Comparison of ENCODE assay signal across 8 mouse cellular contexts in genomic region chr12:52700697-52701191, GRCm38 (mm10). TPM values are rescaled to one million over a fixed set of nuclear protein-coding genes. Genes with fewer than 3 reads are reported as not detected.
A peak's percentile ranks its signal among the peaks of the same experiment; 100 is the strongest.
DNase-seq lines count a peak whose midpoint lies in the region; ATAC-seq lines count a peak whose summit lies in the region.

No protein-coding gene starts in this region.

- H3K4me2 ChIP-seq in heart, embryonic 16.5 days (ENCODE audit: low read depth, low read length) = peak overlapping the region; percentile 58
- H3K4me2 ChIP-seq in embryonic facial prominence, embryonic 14.5 days (ENCODE audit: low read depth, low read length) = peak overlapping the region; percentile 50
- H3K4me2 ChIP-seq in limb, embryonic 13.5 days (replicated peaks) = peak overlapping the region; percentile 61

- H3K27ac ChIP-seq in heart, embryonic 16.5 days (ENCODE audit: low read length) = 0 out of 2 replicates have a peak overlapping the region, but pooled peaks have one; percentile 14
- H3K27ac ChIP-seq in embryonic facial prominence, embryonic 14.5 days (replicated peaks; ENCODE audit: low read depth, low read length) = peak overlapping the region; percentile 77
- H3K27ac ChIP-seq in limb, embryonic 13.5 days = peak overlapping the region; percentile 34; the same call in 1 of the 2 replicates

- H3K4me3 ChIP-seq in heart, embryonic 16.5 days (ENCODE audit: low read length) = peak overlapping the region; percentile 34
- peak overlapping the region; percentile 23 for H3K4me3 ChIP-seq in embryonic facial prominence, embryonic 14.5 days (ENCODE audit: low read depth, low read length)
- peak overlapping the region; percentile 22 for H3K4me3 ChIP-seq in limb, embryonic 13.5 days

- 53% methylated on average over 15 of the region's 15 CpGs for WGBS in heart, embryonic 16.5 days
- 33% methylated on average over 15 of the region's 15 CpGs for WGBS in embryonic facial prominence, embryonic 14.5 days
- WGBS in limb, embryonic 13.5 days = 14% methylated on average over 15 of the region's 15 CpGs

- peaks cover 8% of the 10 kb centered on the region; the same call in 1 of the 2 replicates for H3K4me1 ChIP-seq in heart, embryonic 16.5 days (ENCODE audit: control insufficient read depth, insufficient read depth, low read length)
- peaks cover 23% of the 10 kb centered on the region for H3K4me1 ChIP-seq in embryonic facial prominence, embryonic 14.5 days (ENCODE audit: control insufficient read depth, insufficient read depth, low read length)
- H3K4me1 ChIP-seq in limb, embryonic 13.5 days = peaks cover 58% of the 10 kb centered on the region

- H3K9me3 ChIP-seq in heart, embryonic 16.5 days (replicated peaks; ENCODE audit: control insufficient read depth, low read length) = no peaks in the 10 kb centered on the region
- no peaks in the 10 kb centered on the region for H3K9me3 ChIP-seq in embryonic facial prominence, embryonic 14.5 days (ENCODE audit: control insufficient read depth, low read length)
- no peaks in the 10 kb centered on the region for H3K9me3 ChIP-seq in limb, embryonic 13.5 days

- DNase-seq in heart, postnatal 14 days = no peak
- peak; percentile 38 for DNase-seq in ZHBTc4 (ENCODE audit: low read depth, low spot score)
- DNase-seq in embryonic facial prominence, embryonic 14.5 days (ENCODE audit: low spot score) = peak; percentile 79
- peak; percentile 34 for DNase-seq in right cerebral cortex, postnatal 25 days
- DNase-seq in thymus, postnatal 36 days = no peak
- no peak for DNase-seq in ovary, postnatal 10 days (ENCODE audit: low spot score)

- H3K36me3 ChIP-seq in heart, embryonic 16.5 days (ENCODE audit: control insufficient read depth, insufficient read depth) = no peaks in the 10 kb centered on the region
- no peaks in the 10 kb centered on the region for H3K36me3 ChIP-seq in embryonic facial prominence, embryonic 14.5 days (ENCODE audit: control insufficient read depth, insufficient read depth, low read length)
- H3K36me3 ChIP-seq in limb, embryonic 13.5 days = no peaks in the 10 kb centered on the region

- H3K9ac ChIP-seq in heart, embryonic 16.5 days (ENCODE audit: low read length) = peak overlapping the region; percentile 18
- H3K9ac ChIP-seq in embryonic facial prominence, embryonic 14.5 days (ENCODE audit: low read depth, low read length) = peak overlapping the region; percentile 19; the same call in 1 of the 2 replicates
- H3K9ac ChIP-seq in limb, embryonic 13.5 days = peak overlapping the region; percentile 14

- H3K27me3 ChIP-seq in heart, embryonic 16.5 days (ENCODE audit: control insufficient read depth, insufficient read depth, low read length) = no peaks in the 10 kb centered on the region
- H3K27me3 ChIP-seq in embryonic facial prominence, embryonic 14.5 days (replicated peaks; ENCODE audit: control insufficient read depth, insufficient read depth, low read length) = no peaks in the 10 kb centered on the region
- no peaks in the 10 kb centered on the region for H3K27me3 ChIP-seq in limb, embryonic 13.5 days

- intact Hi-C loops in heart, postnatal 14 days (cut with DNase I) = no loop called here

- ATAC-seq in heart, embryonic 16.5 days (replicated peaks; ENCODE audit: extremely low read depth, insufficient read depth, low FRiP score) = peak; percentile 45; the same call in 1 of the 2 replicates
- peak; percentile 68 for ATAC-seq in embryonic facial prominence, embryonic 14.5 days (ENCODE audit: low read depth)
- ATAC-seq in limb, embryonic 13.5 days (ENCODE audit: low FRiP score, low read depth) = peak; percentile 51; the same call in 1 of the 2 replicates

RNA-seq across cellular contexts. Expression of gene Akap6, which starts 1.6 kb away (rescaled TPM):
- polyA plus RNA-seq in heart, embryonic 16.5 days (2015; fragmentation: Nextera tagmentation; extraction: Ambion mirVana) = 10.8 and 11.8 TPM in 2 replicates
- 100 to 1,000 TPM in 1 of 2 experiments, 10 to 100 TPM in 1; 89.1 to 100 TPM for total RNA-seq in heart, postnatal 14 days (2021)
- 5.8 and 7.9 TPM in 2 replicates for polyA plus RNA-seq in embryonic facial prominence, embryonic 14.5 days (2014; fragmentation: Nextera tagmentation; extraction: Ambion mirVana)
- polyA plus RNA-seq in limb, embryonic 13.5 days (2015; fragmentation: Nextera tagmentation; extraction: Ambion mirVana) = 1.0 and 1.2 TPM in 2 replicates

Comparison
In these comparisons a context has a peak if more than half of its experiments do, and no peak if none do; other contexts are left out.
1. H3K27ac ChIP-seq: peak in every context shown above with its lines; median percentile 77 in embryonic facial prominence, embryonic 14.5 days; 34 in limb, embryonic 13.5 days; 14 in heart, embryonic 16.5 days.
2. DNase-seq: peak in ZHBTc4 (single experiment), embryonic facial prominence, embryonic 14.5 days (single experiment) and right cerebral cortex, postnatal 25 days (single experiment); none in heart, postnatal 14 days (0 of 2), thymus, postnatal 36 days (0 of 2) and ovary, postnatal 10 days (single experiment).
3. Peak in every context shown above with its lines, with median percentiles within 50 percentile points of each other: ATAC-seq, H3K4me2 ChIP-seq, H3K4me3 ChIP-seq and H3K9ac ChIP-seq.